Mouse (Mus musculus) left cerebral cortex, postnatal 36 days (tissue): ENCODE measurements at regions not wholly inside any gene's neighbourhood (a gene's known extent, or its start where the extent isn't known, plus 50 kb on each side); places are given as distances from the start of the nearest gene placed in this dataset.

Experiments
- DNase-seq, 2 experiments: peaks; one replicate each; pipeline ENCODE4 v3.0.0; 2021 to 2022; ENCODE audit warnings: low spot score in 2 of 2, mixed read lengths in 1 of 2
- intact Hi-C: fragments of 180-260 bp; cut with DNase I; formaldehyde crosslinking; loops from one replicate; pipeline ENCODE4 v1.15.1; 2025

DNA sequence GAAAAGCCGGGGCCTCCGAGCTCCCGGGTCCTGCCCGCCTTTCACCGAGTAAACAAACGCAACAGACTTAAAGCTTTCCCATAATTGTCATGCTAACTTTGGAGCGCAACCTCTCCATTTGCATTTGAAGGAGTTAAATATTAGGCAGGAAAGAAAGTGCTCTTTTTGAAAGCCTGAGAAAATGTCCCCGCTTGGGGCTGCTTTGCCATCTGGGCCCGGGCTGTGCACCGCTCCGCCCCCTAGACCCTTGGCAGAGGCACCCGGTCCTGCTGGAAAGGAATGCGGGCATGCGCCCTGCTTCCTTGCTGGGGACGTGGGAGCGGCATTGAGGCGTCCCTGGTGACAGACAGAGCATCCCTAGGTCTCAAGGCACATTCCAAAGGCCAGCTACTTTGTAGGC, 130.3 kb upstream of the Id4 start:
- intact Hi-C loops: loop anchor here (5.0 kb wide), 1 partner anchor 97 kb away; no protein-coding TSS in a partner anchor
- peak; percentile 38 to 40 for DNase-seq

DNA sequence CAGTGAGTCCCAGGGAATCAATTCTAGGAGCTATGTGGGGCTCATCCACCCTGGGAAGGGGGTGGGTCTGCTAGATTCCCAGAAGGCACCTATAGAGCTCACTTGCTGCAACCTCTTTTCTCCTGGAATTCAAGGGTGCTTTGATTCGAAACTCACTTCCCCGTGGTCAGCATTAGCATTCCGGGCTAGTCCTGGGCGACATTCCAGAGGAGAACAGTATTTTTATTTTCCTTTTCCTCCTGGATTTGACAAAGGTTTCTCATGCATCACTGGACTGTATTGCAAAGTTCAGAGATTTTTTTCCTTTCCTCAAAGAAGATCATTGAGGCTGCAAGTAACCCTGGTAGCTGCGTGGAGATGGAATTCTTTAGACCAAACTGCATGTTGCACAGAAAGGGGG, 129.3 kb upstream of the Id4 start:
- intact Hi-C loops: loop anchor here (5.0 kb wide), 1 partner anchor 96 kb away; no protein-coding TSS in a partner anchor
- DNase-seq: no peak

- DNase-seq: no peak
- intact Hi-C loops: no loop called here
These were observed 115.1 kb upstream of the Id4 start for GRCm38 (mm10) chr13:48145976-48146375.

GRCm38 (mm10) chr13:48147061-48147460, 114.0 kb upstream of the Id4 start:
- DNase-seq: no peak
- intact Hi-C loops: no loop called here

DNA sequence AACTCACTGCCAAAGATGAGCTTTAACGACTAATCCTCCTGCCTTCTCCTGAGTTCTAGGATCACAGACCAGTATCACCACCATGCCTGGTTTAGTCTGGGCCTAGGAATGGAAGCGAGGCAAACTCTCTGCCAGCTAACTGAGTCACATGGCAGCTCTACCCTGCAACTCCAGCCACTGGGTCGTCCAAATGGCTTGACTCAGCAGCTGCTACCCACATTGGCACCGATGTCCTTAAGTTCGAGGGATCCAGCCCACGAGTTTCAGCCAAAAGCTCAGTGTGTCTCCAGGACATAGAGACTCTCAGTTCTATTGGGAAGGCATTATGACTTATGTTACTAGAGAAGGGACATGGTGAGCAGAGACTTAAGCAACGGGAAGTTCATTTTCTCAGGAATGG, 107.8 kb upstream of the Id4 start:
- DNase-seq: peak in 1 of 2 experiments; percentile 5

DNA sequence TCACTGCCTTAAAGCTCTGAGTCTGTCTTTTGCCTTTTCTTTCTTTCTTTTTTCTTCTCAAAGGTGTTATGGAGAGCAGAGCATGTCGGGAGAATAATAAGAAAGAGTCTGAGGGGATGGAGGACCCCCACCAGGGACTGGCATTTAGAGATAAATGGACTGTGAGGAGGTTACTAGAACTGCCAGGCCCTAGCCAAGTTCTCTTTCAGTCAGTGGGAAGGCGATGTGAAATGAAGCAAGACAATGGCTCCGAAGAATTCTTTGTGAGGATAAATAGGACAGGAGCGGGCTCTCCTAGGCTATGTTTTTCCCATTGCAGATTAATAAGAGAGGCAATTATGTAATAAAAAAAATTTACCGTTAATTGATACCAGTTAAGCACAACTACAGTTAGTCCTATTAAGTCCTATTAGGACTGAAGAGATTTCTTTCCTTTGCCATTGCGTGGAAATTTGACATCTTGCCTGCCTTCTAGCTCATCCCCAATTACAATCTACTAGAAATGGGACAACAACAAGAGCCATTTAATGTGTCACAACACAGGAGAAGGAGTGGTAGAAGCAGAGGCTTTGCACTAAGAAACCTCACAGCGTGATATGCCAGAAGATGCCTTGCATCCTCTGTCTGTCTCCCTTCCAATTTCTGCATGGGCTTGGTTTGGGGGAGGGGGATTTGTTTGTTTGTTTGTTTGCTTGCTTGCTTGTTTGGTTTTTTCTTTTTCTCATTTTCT, 107.2 kb upstream of the Id4 start:
- intact Hi-C loops: loop anchor here (10.0 kb wide), 1 partner anchor 71 kb away; no protein-coding TSS in a partner anchor
- no peak for DNase-seq

More for the DNA sequence above, 107.8 kb upstream of the Id4 start:
- intact Hi-C loops: loop anchor here (10.0 kb wide), 1 partner anchor 72 kb away; no protein-coding TSS in a partner anchor

DNA sequence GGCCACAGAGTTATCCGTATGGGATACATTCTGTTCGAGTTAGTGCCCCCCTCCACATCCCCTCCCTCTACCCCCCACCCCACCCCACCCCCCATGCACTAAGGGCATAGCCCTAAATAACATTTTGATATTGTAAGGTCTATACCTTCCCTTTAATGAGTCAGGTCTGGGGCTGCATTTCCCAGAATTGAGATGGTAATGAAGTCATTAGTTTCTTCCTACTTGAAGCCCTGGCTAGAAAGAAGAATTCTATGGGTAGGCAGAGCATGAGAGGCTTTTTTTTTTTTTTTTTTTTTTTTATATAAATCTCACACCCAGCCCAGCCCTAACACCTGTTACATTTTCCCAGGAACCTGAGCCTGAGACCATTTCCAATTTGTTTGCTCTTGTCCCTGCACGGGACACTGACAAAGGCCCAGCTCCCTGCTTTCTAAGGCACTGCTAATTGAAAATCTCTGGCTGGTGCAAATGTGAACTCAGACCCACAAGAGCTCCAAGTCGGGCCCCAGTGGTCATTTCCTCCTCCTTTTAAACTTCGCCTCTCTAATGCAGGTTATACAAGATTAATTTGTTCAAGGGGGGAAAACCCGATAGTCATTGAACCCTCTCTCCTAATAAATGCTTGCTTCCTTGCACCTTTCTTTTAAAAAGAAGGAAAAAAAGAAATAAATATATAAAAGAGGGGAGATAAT, 106.5 kb upstream of the Id4 start:
- intact Hi-C loops: loop anchor here (10.0 kb wide), 1 partner anchor 70 kb away; no protein-coding TSS in a partner anchor
- no peak for DNase-seq

DNA sequence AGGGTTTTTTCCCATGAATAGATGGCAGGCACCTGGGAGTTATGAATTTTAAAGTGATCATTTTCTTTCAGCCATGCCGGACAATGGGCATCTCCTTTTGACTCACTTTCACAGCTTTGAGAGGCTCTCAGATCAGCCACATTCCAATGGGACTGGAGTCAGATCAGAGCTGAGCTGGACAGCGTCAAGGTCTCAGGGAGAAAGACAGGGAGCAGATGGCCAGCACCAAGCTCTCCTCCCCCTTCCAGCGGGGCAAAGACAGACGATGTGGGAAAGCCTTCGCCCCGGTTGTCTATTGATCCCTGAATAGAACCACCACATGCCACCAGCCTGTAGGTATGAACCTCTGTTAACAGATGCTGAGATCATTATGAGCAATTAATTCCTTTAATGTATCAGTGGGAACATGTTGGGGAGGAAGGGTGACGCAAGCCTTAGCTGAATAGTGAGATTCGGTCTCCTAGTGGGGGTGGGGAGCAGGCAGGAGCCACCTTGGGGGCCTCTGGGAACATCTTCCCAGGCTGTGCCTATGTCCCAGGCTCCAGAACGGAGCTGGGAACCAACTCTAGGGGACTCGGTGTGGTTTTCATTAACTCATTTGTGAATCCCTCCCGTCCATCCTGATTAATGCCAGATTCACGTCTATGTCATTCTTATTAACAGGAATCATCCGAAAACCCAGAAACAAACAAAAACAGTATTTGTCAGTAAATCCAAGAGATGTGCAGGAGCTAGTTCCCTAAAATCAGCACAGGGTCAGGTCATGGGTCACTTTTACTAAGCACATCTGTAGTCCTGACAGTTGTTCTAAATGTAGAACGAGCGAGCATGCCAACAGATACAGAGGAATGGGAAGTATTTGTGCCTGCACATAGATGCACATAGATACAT, 101.8 kb upstream of the Id4 start:
- intact Hi-C loops: loop anchor here (10.0 kb wide), 1 partner anchor 66 kb away; no protein-coding TSS in a partner anchor
- no peak for DNase-seq

- intact Hi-C loops: no loop called here
- DNase-seq: no peak
These were observed 100.9 kb upstream of the Id4 start for GRCm38 (mm10) chr13:48160161-48160560.

DNA sequence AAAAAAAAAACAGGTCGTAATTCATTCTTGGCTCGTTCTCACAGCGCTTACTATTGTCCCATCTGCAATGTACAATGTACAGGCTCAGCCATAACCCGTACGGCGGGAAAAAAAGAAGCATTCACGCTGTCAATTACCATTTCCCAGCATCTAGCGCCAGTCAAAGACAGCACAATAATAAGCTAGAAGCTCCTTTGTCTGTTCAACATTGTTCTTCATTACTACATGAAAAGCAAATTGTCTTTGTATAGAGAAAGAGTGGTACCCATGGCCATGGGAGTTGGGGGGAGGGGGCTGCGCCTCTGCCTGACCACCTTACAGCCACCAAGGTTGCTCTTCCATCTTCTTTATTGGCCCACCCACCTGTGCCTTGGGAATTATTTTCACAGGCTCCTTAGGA, 99.7 kb upstream of the Id4 start:
- DNase-seq: no peak
- intact Hi-C loops: no loop called here

DNA sequence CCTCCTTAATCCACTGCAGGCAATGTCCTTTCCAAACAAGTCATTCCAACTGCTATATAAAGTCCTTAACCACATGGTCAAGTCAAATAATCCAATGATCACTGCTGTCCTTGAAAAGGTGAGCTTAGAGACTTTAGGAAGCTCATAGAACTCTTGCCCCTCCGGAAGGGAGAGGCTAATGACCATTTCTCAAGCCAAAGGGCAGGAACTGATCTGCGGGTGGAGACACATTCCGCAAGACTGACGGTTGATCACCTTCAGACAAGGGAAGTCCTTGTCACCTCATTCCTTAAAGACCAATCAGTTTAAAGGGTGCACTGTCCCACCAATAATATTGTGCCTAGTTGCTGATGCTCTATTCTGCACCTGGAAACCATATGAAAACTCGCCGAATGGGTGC, 96.4 kb upstream of the Id4 start:
- intact Hi-C loops: no loop called here
- DNase-seq: no peak

DNA sequence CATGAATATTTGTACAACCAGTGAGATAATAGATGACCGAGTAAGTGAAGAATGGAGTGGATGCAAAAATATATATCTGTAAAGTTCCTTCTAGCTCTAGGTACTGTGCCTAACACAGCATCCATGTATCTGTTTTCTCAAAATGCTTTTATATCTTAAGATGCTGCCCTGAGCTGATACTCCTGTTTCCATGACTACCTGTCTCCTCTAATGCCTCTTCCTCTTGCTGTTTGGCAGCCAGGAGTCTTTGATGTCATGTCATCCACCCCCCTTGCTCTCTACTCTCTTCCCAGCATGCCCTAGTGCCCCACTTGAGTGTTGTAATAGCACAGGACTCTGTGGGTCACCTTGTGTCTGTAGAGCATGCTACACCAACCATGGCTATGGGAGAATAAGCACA, 95.2 kb upstream of the Id4 start:
- DNase-seq: no peak
- intact Hi-C loops: no loop called here

- intact Hi-C loops: no loop called here
- no peak for DNase-seq
These were observed 93.1 kb upstream of the Id4 start for GRCm38 (mm10) chr13:48167976-48168375.

- intact Hi-C loops: no loop called here
These were observed 89.6 kb upstream of the Id4 start for GRCm38 (mm10) chr13:48171309-48171953.

DNA sequence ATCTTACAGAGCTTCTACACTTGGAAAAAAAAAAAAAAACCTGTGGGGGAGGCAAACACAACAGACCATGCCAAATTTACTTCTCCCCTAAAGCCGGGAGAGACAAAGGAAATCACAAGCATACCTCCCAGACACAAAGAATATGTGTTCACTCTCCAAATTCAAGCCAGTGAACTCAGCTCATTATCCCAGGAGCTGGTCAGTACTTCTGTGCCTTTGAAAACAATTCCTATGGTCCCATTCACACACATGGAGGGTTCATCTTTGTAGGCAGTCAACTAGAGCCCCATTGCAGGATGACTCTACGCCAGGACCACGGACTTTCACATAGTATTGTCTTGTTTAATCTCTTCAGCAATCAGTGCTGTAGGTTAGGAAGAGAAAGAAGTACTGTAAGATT, 89.0 kb upstream of the Id4 start:
- intact Hi-C loops: no loop called here
- DNase-seq: no peak

More at GRCm38 (mm10) chr13:48171309-48171953, 89.6 kb upstream of the Id4 start:
- DNase-seq: no peak

DNA sequence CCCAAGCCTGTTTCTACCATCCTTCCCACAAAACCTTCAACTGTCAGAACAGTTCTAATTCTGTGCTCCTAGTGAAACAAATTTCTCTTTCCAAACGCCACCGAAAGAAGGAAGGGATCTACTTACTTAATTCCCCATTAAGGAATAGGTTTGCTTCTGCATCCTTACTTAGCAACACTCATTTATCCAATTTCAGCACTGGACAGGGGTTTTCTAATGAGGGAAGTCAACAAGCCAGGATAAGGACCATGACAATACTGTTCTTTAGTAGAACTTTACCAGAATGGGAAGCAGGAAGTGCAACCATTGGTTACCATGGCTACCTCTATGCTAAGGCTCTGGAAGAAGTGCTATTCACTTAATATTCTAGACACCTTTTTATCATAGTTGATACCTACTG, 68.6 kb upstream of the Id4 start:
- no peak for DNase-seq
- intact Hi-C loops: no loop called here

GRCm38 (mm10) chr13:48193942-48194341, 67.1 kb upstream of the Id4 start:
- intact Hi-C loops: no loop called here
- no peak for DNase-seq

GRCm38 (mm10) chr13:48207824-48208223, 53.2 kb upstream of the Id4 start:
- no peak for DNase-seq
- intact Hi-C loops: no loop called here
